Mouse (Mus musculus) erythroblast, embryonic 14.5 days (primary cell): ENCODE data around the gene Fmo3.

Experiments
- GATA1 ChIP-seq: IDR thresholded peaks from 2 replicates; pipeline ENCODE4 v1.6.1; 2012; ENCODE audit warnings: low read length, inconsistent platforms, mixed read lengths
- TAL1 ChIP-seq: IDR thresholded peaks from 3 replicates; pipeline ENCODE4 v1.6.1; 2012; ENCODE audit warnings: low read length, inconsistent platforms, mixed read lengths

DNA sequence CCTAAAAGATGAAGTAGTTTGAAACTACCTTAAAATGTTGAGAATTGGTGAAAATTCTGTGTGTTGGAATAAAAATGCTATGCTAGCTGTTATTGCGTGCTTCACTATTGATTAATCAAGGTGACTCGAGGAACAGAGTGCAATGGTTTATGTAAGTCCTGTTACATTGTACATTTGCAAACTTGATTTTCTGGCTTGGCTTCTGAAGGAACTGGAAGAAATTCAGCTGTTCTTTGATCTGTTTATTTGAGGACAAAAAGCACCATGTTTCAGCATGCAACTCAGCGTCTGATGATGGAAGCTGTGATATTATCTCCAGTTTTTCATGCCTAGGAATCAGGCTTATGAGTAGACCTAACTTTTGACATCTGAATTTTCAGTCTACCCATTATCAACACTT, 3.2 kb upstream of the Fmo3 start:
- TF ChIP-seq GATA1 (no peak), TAL1 (no peak)
